Mouse (Mus musculus): ENCODE results near the gene Phb. TPM values are rescaled to one million over a fixed set of nuclear protein-coding genes. Genes with fewer than 3 reads are reported as not detected.

Phb gene
- polyA plus RNA-seq, 1 experiment, result 296 TPM

- TF ChIP-seq CTCF (conservative IDR thresholded peaks at IDR 0.05; ENCODE audit: insufficient read depth, insufficient read length, low read depth, low read length) (no peak), POLR2A (IDR thresholded peaks at IDR 0.05; ENCODE audit: low read depth, low read length) (no peak)
- Histone ChIP-seq H3K27ac (ENCODE audit: insufficient read depth, low read depth, low read length) (no peak overlapping the region), H3K4me3 (ENCODE audit: insufficient read depth, low read depth, low read length) (no peak overlapping the region), H3K4me1 (ENCODE audit: control insufficient read depth, insufficient read depth, low read length) (no peaks in the 10 kb centered on the region), H3K36me3 (ENCODE audit: control insufficient read depth, insufficient read depth, low read length) (no peaks in the 10 kb centered on the region), H3K27me3 (replicated peaks; ENCODE audit: control insufficient read depth, insufficient read depth, low read length) (no peaks in the 10 kb centered on the region)
- 78% methylated on average over 6 of the region's 6 CpGs for WGBS
- DNase-seq, result no peak
Measured at GRCm38 (mm10) chr11:95630558-95630957, 36.2 kb upstream of the Phb start.

GRCm38 (mm10) chr11:95631301-95631700 lies 35.5 kb upstream of the Phb start:
- no peaks in the 10 kb centered on the region for H3K36me3 ChIP-seq (ENCODE audit: control insufficient read depth, insufficient read depth, low read length)
- H3K4me1 ChIP-seq (ENCODE audit: control insufficient read depth, insufficient read depth, low read length), result no peaks in the 10 kb centered on the region
- H3K27me3 ChIP-seq (replicated peaks; ENCODE audit: control insufficient read depth, insufficient read depth, low read length), result no peaks in the 10 kb centered on the region
- no peak for DNase-seq
- no peak for TF ChIP-seq CTCF (conservative IDR thresholded peaks at IDR 0.05; ENCODE audit: insufficient read depth, insufficient read length, low read depth, low read length)
- no peak for TF ChIP-seq POLR2A (IDR thresholded peaks at IDR 0.05; ENCODE audit: low read depth, low read length)
- WGBS, result 64% methylated on average over 4 of the region's 4 CpGs
- H3K27ac ChIP-seq (ENCODE audit: insufficient read depth, low read depth, low read length), result no peak overlapping the region
- no peak overlapping the region for H3K4me3 ChIP-seq (ENCODE audit: insufficient read depth, low read depth, low read length)

- Histone ChIP-seq H3K27me3 (replicated peaks; ENCODE audit: control insufficient read depth, insufficient read depth, low read length) (no peaks in the 10 kb centered on the region), H3K4me1 (ENCODE audit: control insufficient read depth, insufficient read depth, low read length) (no peaks in the 10 kb centered on the region), H3K27ac (ENCODE audit: insufficient read depth, low read depth, low read length) (no peak overlapping the region), H3K36me3 (ENCODE audit: control insufficient read depth, insufficient read depth, low read length) (no peaks in the 10 kb centered on the region), H3K4me3 (ENCODE audit: insufficient read depth, low read depth, low read length) (no peak overlapping the region)
- WGBS, result 87% methylated on average over 6 of the region's 6 CpGs
- no peak for DNase-seq
- TF ChIP-seq POLR2A (IDR thresholded peaks at IDR 0.05; ENCODE audit: low read depth, low read length) (no peak), CTCF (conservative IDR thresholded peaks at IDR 0.05; ENCODE audit: insufficient read depth, insufficient read length, low read depth, low read length) (no peak)
Measured at GRCm38 (mm10) chr11:95632474-95632873, 34.3 kb upstream of the Phb start.

GRCm38 (mm10) chr11:95633512-95634000 lies 33.2 kb upstream of the Phb start:
- no peak for DNase-seq
- Histone ChIP-seq H3K27ac (ENCODE audit: insufficient read depth, low read depth, low read length) (no peak overlapping the region), H3K4me1 (ENCODE audit: control insufficient read depth, insufficient read depth, low read length) (no peaks in the 10 kb centered on the region), H3K27me3 (replicated peaks; ENCODE audit: control insufficient read depth, insufficient read depth, low read length) (no peaks in the 10 kb centered on the region), H3K4me3 (ENCODE audit: insufficient read depth, low read depth, low read length) (no peak overlapping the region), H3K36me3 (ENCODE audit: control insufficient read depth, insufficient read depth, low read length) (no peaks in the 10 kb centered on the region)
- 82% methylated on average over 2 of the region's 2 CpGs for WGBS
- TF ChIP-seq POLR2A (IDR thresholded peaks at IDR 0.05; ENCODE audit: low read depth, low read length), result no peak
- TF ChIP-seq CTCF (conservative IDR thresholded peaks at IDR 0.05; ENCODE audit: insufficient read depth, insufficient read length, low read depth, low read length), result no peak

GRCm38 (mm10) chr11:95635030-95635429 lies 31.7 kb upstream of the Phb start:
- WGBS, result 18% methylated on average over 2 of the region's 2 CpGs
- H3K36me3 ChIP-seq (ENCODE audit: control insufficient read depth, insufficient read depth, low read length), result no peaks in the 10 kb centered on the region
- DNase-seq, result no peak
- no peak overlapping the region for H3K27ac ChIP-seq (ENCODE audit: insufficient read depth, low read depth, low read length)
- H3K4me3 ChIP-seq (ENCODE audit: insufficient read depth, low read depth, low read length), result no peak overlapping the region
- H3K27me3 ChIP-seq (replicated peaks; ENCODE audit: control insufficient read depth, insufficient read depth, low read length), result no peaks in the 10 kb centered on the region
- no peaks in the 10 kb centered on the region for H3K4me1 ChIP-seq (ENCODE audit: control insufficient read depth, insufficient read depth, low read length)
- TF ChIP-seq POLR2A (IDR thresholded peaks at IDR 0.05; ENCODE audit: low read depth, low read length), result no peak
- TF ChIP-seq CTCF (conservative IDR thresholded peaks at IDR 0.05; ENCODE audit: insufficient read depth, insufficient read length, low read depth, low read length), result no peak

GRCm38 (mm10) chr11:95640751-95641150 lies 26.0 kb upstream of the Phb start:
- Histone ChIP-seq H3K27me3 (replicated peaks; ENCODE audit: control insufficient read depth, insufficient read depth, low read length) (no peaks in the 10 kb centered on the region), H3K27ac (ENCODE audit: insufficient read depth, low read depth, low read length) (no peak overlapping the region), H3K36me3 (ENCODE audit: control insufficient read depth, insufficient read depth, low read length) (no peaks in the 10 kb centered on the region), H3K4me3 (ENCODE audit: insufficient read depth, low read depth, low read length) (no peak overlapping the region), H3K4me1 (ENCODE audit: control insufficient read depth, insufficient read depth, low read length) (no peaks in the 10 kb centered on the region)
- 82% methylated on average over 2 of the region's 2 CpGs for WGBS
- DNase-seq, result no peak
- TF ChIP-seq CTCF (conservative IDR thresholded peaks at IDR 0.05; ENCODE audit: insufficient read depth, insufficient read length, low read depth, low read length), result no peak
- TF ChIP-seq POLR2A (IDR thresholded peaks at IDR 0.05; ENCODE audit: low read depth, low read length), result no peak

- Histone ChIP-seq H3K27ac (ENCODE audit: insufficient read depth, low read depth, low read length) (no peak overlapping the region), H3K27me3 (replicated peaks; ENCODE audit: control insufficient read depth, insufficient read depth, low read length) (no peaks in the 10 kb centered on the region), H3K4me1 (ENCODE audit: control insufficient read depth, insufficient read depth, low read length) (no peaks in the 10 kb centered on the region), H3K36me3 (ENCODE audit: control insufficient read depth, insufficient read depth, low read length) (no peaks in the 10 kb centered on the region), H3K4me3 (ENCODE audit: insufficient read depth, low read depth, low read length) (no peak overlapping the region)
- no peak for DNase-seq
- TF ChIP-seq POLR2A (IDR thresholded peaks at IDR 0.05; ENCODE audit: low read depth, low read length), result no peak
- TF ChIP-seq CTCF (conservative IDR thresholded peaks at IDR 0.05; ENCODE audit: insufficient read depth, insufficient read length, low read depth, low read length), result no peak
- WGBS, result 43% methylated on average over 12 of the region's 12 CpGs
Measured at GRCm38 (mm10) chr11:95642534-95643280, 24.1 kb upstream of the Phb start.
